Mouse (Mus musculus) ES-Bruce4 (cell line): ENCODE measurements at regions not wholly inside any gene's neighbourhood (a gene's known extent, or its start where the extent isn't known, plus 50 kb on each side); places are given as distances from the start of the nearest gene placed in this dataset.

Experiments
- H3K27ac ChIP-seq: 2 replicates; pipeline ENCODE4 v1.5.1; 2012; ENCODE audit warnings: low read length, inconsistent platforms; ENCODE audit not compliant: insufficient read depth
- H3K27me3 ChIP-seq: 2 replicates; pipeline ENCODE4 v1.6.1; 2012; ENCODE audit warnings: mild to moderate bottlenecking, low read length, inconsistent platforms; ENCODE audit not compliant: control insufficient read depth, poor library complexity, insufficient read depth, severe bottlenecking
- H3K36me3 ChIP-seq: 2 replicates; pipeline ENCODE4 v1.6.1; 2012; ENCODE audit warnings: inconsistent platforms, mild to moderate bottlenecking, low read length, moderate library complexity; ENCODE audit not compliant: control insufficient read depth, poor library complexity, insufficient read depth, severe bottlenecking
- H3K4me1 ChIP-seq: one replicate; pipeline ENCODE4 v1.8.1; 2011; ENCODE audit warnings: low read length; ENCODE audit not compliant: control insufficient read depth, insufficient read depth
- H3K4me3 ChIP-seq: 2 replicates; pipeline ENCODE4 v1.5.1; 2011; ENCODE audit warnings: low read depth, mild to moderate bottlenecking, low read length
- H3K9ac ChIP-seq: 2 replicates; pipeline ENCODE4 v1.6.1; 2012; ENCODE audit warnings: low read depth, mild to moderate bottlenecking, inconsistent platforms; ENCODE audit not compliant: poor library complexity, severe bottlenecking
- H3K9me3 ChIP-seq: replicated peaks from 2 replicates; pipeline ENCODE4 v1.6.1; 2012; ENCODE audit warnings: mild to moderate bottlenecking, low read length, inconsistent platforms; ENCODE audit not compliant: control insufficient read depth, poor library complexity, insufficient read depth, severe bottlenecking
- CTCF ChIP-seq: IDR thresholded peaks from one replicate; pipeline ENCODE4 v1.8.1; 2011; ENCODE audit warnings: low read depth, low read length
- EP300 ChIP-seq: IDR thresholded peaks from 2 replicates; pipeline ENCODE4 v1.6.1; 2011; ENCODE audit warnings: low read depth, low read length; ENCODE audit not compliant: insufficient read depth
- POLR2A ChIP-seq: IDR thresholded peaks from one replicate; pipeline ENCODE4 v1.8.1; 2011; ENCODE audit warnings: low read length; ENCODE audit not compliant: insufficient read depth

- Histone ChIP-seq H3K27me3 (no peaks in the 10 kb centered on the region), H3K27ac (no peak overlapping the region), H3K36me3 (no peaks in the 10 kb centered on the region), H3K4me3 (no peak overlapping the region), H3K9ac (no peak overlapping the region), H3K4me1 (no peaks in the 10 kb centered on the region), H3K9me3 (no peaks in the 10 kb centered on the region)
- TF ChIP-seq CTCF, result no peak
- TF ChIP-seq EP300, result no peak
These were observed 325.6 kb upstream of the Irx1 start for GRCm38 (mm10) chr13:72289093-72289501.

- Histone ChIP-seq H3K27me3 (no peaks in the 10 kb centered on the region), H3K9ac (no peak overlapping the region), H3K9me3 (no peaks in the 10 kb centered on the region), H3K4me3 (no peak overlapping the region), H3K36me3 (no peaks in the 10 kb centered on the region), H3K4me1 (no peaks in the 10 kb centered on the region), H3K27ac (no peak overlapping the region)
- TF ChIP-seq EP300 (no peak), POLR2A (no peak), CTCF (no peak)
These were observed 328.8 kb upstream of the Irx1 start for GRCm38 (mm10) chr13:72292361-72292760.

GRCm38 (mm10) chr13:72293059-72293694 lies 329.7 kb upstream of the Irx1 start:
- Histone ChIP-seq H3K4me1 (no peaks in the 10 kb centered on the region), H3K9ac (no peak overlapping the region), H3K9me3 (no peaks in the 10 kb centered on the region), H3K36me3 (no peaks in the 10 kb centered on the region), H3K27ac (no peak overlapping the region), H3K27me3 (no peaks in the 10 kb centered on the region), H3K4me3 (no peak overlapping the region)
- TF ChIP-seq EP300 (no peak), POLR2A (no peak), CTCF (no peak)

- TF ChIP-seq EP300 (no peak), CTCF (no peak), POLR2A (no peak)
- Histone ChIP-seq H3K36me3 (no peaks in the 10 kb centered on the region), H3K27me3 (no peaks in the 10 kb centered on the region), H3K9ac (no peak overlapping the region), H3K4me1 (no peaks in the 10 kb centered on the region), H3K4me3 (no peak overlapping the region), H3K9me3 (no peaks in the 10 kb centered on the region), H3K27ac (no peak overlapping the region)
These were observed 330.3 kb upstream of the Irx2 start for GRCm38 (mm10) chr13:72298264-72298870.

- no peaks in the 10 kb centered on the region for H3K27me3 ChIP-seq
- no peaks in the 10 kb centered on the region for H3K4me1 ChIP-seq
- TF ChIP-seq CTCF (no peak), EP300 (no peak), POLR2A (no peak)
- H3K4me3 ChIP-seq, result no peak overlapping the region
- no peak overlapping the region for H3K27ac ChIP-seq
- H3K9me3 ChIP-seq, result no peaks in the 10 kb centered on the region
- H3K36me3 ChIP-seq, result no peaks in the 10 kb centered on the region
- no peak overlapping the region for H3K9ac ChIP-seq
These were observed 329.0 kb upstream of the Irx2 start for GRCm38 (mm10) chr13:72299660-72300059.

GRCm38 (mm10) chr13:72301114-72301513 lies 327.5 kb upstream of the Irx2 start:
- Histone ChIP-seq H3K36me3 (no peaks in the 10 kb centered on the region), H3K4me3 (no peak overlapping the region), H3K9me3 (no peaks in the 10 kb centered on the region), H3K9ac (no peak overlapping the region), H3K27me3 (no peaks in the 10 kb centered on the region), H3K4me1 (no peaks in the 10 kb centered on the region), H3K27ac (no peak overlapping the region)
- TF ChIP-seq POLR2A (no peak), CTCF (no peak), EP300 (no peak)
